Mouse (Mus musculus) stomach, embryonic 15.5 days (tissue): Measurements from ENCODE around the gene Nav2. TPM values are rescaled to one million over a fixed set of nuclear protein-coding genes. Genes with fewer than 3 reads are reported as not detected.

ENCODE experiments used
- ATAC-seq: fragments of 200-750 bp; cut with Nextera tagmentation; 2 replicates; pipeline ENCODE4 v1.8.0; 2017; ENCODE audit warnings: low read depth, moderate number of reproducible peaks, moderate TSS enrichment; ENCODE audit not compliant: insufficient read depth, low FRiP score
- H3K27ac ChIP-seq: fragments of 300-500 bp; sonication (generic); 2 replicates; pipeline ENCODE4 v1.5.1; 2015; ENCODE audit warnings: mild to moderate bottlenecking, inconsistent platforms
- H3K27me3 ChIP-seq: fragments of 300-500 bp; sonication (generic); replicated peaks from 2 replicates; pipeline ENCODE4 v1.6.1; 2015; ENCODE audit warnings: inconsistent platforms
- H3K36me3 ChIP-seq: fragments of 300-500 bp; sonication (generic); 2 replicates; pipeline ENCODE4 v1.6.1; 2015; ENCODE audit warnings: inconsistent platforms
- H3K4me1 ChIP-seq: fragments of 300-500 bp; sonication (generic); 2 replicates; pipeline ENCODE4 v1.6.1; 2015; ENCODE audit warnings: inconsistent platforms
- H3K4me2 ChIP-seq: fragments of 300-500 bp; sonication (generic); 2 replicates; pipeline ENCODE4 v1.6.1; 2015; ENCODE audit warnings: mild to moderate bottlenecking, inconsistent platforms
- H3K4me3 ChIP-seq: fragments of 300-500 bp; sonication (generic); replicated peaks from 2 replicates; pipeline ENCODE4 v1.5.1; 2015; ENCODE audit warnings: inconsistent platforms
- H3K9ac ChIP-seq: fragments of 300-500 bp; sonication (generic); 2 replicates; pipeline ENCODE4 v1.6.1; 2015; ENCODE audit warnings: inconsistent platforms
- H3K9me3 ChIP-seq: fragments of 300-500 bp; sonication (generic); 2 replicates; pipeline ENCODE4 v1.6.1; 2016; ENCODE audit warnings: inconsistent platforms
- WGBS: fragments of 180-500 bp; shearing (Covaris S2); methylation state at CpG from one replicate; pipeline ENCODE4 v1.1.7; 2015; 5-methylcytosine and 5-hydroxymethylcytosine counted together
- polyA plus RNA-seq: library from polyadenylated mRNA; unstranded; fragments of >200 nt; fragmentation: Nextera tagmentation; extraction: Ambion mirVana; gene quantifications from 2 replicates; pipeline ENCODE4 v1.2.1, GENCODE M21; 2015

Gene Nav2
- polyA plus RNA-seq, 1 experiment from 2014 or later: 20.4 TPM

DNA sequence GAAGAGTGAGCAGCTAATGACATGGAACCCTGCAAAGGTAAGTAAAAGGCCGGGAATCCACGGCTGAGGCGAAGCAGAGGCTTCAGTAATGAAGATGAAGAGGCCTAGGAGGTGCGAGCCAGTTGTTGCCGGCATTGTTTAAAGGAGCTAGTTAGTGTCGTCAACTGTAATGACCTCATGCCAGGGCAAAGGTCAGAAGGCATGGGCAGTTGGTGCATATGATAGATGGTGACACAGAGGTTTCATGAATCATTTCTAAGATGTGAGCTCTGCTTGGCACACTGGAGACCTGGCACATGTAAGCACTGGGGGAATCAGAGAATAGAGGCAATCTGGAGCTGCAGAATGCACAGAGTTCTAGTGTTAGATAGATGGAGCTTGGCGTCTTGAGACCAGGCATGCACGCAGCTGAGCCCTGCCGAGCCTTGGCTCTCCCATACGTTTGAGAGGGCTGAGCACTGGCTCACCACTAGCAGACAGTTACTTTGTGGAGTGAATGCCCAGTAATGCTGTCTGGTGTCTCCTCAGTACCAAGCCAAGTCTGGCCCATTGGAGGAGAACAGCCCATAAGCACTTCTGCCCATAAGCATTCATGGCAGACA lies 166.9 kb downstream of the Nav2 start:
- Histone ChIP-seq H3K4me2 (no peak overlapping the region), H3K4me1 (no peaks in the 10 kb centered on the region), H3K4me3 (no peak overlapping the region), H3K9me3 (no peaks in the 10 kb centered on the region), H3K36me3 (no peaks in the 10 kb centered on the region), H3K27ac (no peak overlapping the region), H3K27me3 (no peaks in the 10 kb centered on the region), H3K9ac (no peak overlapping the region)
- WGBS: 53% methylated on average over 10 of the region's 10 CpGs
- ATAC-seq: no peak

DNA sequence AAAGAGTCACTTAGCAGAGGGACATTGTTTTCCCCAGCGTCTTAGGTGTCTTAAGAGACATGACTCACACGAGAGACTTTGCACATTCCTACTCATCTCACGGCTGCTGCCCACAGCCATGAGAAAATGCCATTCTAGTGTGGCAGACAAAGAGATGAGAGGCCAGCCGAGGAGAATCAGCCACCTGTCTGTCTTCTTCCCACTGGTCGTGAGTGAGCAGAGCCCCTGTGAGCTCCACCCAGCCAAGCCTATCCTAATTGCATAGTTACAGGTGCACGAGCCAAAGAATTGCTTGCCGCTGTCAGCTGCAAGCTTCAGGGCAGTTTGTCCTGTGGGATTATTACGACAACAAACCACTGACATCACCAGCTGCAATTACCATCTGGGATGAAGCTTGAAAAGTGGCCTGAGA lies 167.8 kb downstream of the Nav2 start:
- no peak overlapping the region for H3K27ac ChIP-seq
- no peak overlapping the region for H3K4me3 ChIP-seq
- H3K4me2 ChIP-seq: no peak overlapping the region
- H3K9me3 ChIP-seq: no peaks in the 10 kb centered on the region
- H3K9ac ChIP-seq: no peak overlapping the region
- no peaks in the 10 kb centered on the region for H3K4me1 ChIP-seq
- 54% methylated on average over 8 of the region's 8 CpGs for WGBS
- no peaks in the 10 kb centered on the region for H3K27me3 ChIP-seq
- ATAC-seq: no peak
- no peaks in the 10 kb centered on the region for H3K36me3 ChIP-seq

DNA sequence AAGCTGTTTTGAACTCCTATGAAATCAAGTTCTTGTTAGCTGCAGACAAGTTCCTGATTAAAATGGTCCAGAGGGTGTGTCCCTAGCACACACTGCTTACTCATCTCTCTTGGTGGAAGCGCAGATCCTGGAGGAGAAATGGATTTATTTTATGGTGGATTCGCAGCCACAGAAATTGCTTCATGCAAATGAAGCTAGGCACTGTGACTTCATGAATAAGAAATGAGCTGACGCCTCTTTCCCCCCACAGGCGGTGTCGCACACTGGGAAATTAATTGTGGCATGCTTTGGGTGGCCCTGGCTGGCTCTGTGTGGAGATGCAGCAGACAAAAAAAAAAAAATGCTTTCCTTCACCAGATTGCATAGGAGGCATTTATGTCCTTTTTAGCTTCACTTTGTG lies 170.4 kb downstream of the Nav2 start:
- no peaks in the 10 kb centered on the region for H3K27me3 ChIP-seq
- no peak overlapping the region for H3K9ac ChIP-seq
- H3K27ac ChIP-seq: no peak overlapping the region
- 75% methylated on average over 5 of the region's 5 CpGs for WGBS
- no peak overlapping the region for H3K4me3 ChIP-seq
- no peak for ATAC-seq
- no peaks in the 10 kb centered on the region for H3K9me3 ChIP-seq
- no peaks in the 10 kb centered on the region for H3K36me3 ChIP-seq
- H3K4me2 ChIP-seq: no peak overlapping the region
- no peaks in the 10 kb centered on the region for H3K4me1 ChIP-seq

DNA sequence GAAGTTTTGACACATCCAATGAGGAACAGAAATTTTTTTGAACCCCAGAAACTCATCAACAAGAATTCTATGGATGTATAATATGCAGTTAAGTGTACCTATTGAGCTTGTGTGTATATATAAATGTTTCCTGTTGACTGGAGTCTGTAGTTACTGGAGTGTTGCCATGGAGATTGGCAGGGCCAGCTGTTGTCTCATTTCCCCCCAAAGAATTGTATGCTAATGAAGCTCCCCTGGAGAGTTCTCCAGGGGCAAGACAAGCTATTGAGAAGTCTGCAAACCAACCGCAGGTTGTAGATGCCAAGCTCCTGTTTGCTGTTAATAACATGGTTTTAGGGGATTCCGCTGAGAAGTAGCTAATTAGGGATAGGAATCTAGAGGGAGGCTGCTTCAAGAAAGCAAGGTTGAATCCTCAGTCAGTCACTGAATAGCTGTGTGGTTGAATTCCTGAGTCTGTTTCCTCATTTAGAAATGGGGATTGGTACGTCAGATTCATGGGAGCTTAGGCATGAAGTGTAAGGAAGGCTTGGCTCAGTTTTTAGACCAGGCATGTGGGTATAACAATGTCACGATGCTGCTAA lies 174.2 kb downstream of the Nav2 start:
- Histone ChIP-seq H3K4me1 (no peaks in the 10 kb centered on the region), H3K27ac (no peak overlapping the region), H3K36me3 (no peaks in the 10 kb centered on the region), H3K4me3 (no peak overlapping the region), H3K9me3 (no peaks in the 10 kb centered on the region), H3K27me3 (no peaks in the 10 kb centered on the region), H3K9ac (no peak overlapping the region), H3K4me2 (no peak overlapping the region)
- WGBS: 74% methylated on average over 4 of the region's 4 CpGs
- ATAC-seq: no peak

DNA sequence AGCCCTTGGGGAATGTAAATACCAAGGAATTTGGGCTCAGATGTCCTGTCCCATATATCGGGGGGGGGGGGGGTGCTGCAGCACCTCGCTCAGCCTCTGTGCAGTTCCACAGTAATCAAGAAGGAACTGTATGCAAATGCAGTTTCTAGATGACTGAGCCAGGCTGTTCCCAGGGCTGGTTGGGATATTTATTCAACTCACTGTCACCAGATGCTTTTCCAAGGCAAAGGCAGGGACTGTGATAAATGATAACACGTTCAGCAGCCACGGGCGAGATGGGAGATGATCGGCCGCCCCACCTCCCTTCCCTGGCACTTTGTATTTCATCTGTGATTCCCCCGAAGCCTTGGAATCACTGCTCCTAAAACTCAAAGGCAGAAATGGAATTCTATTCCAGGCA lies 176.3 kb downstream of the Nav2 start:
- no peaks in the 10 kb centered on the region for H3K36me3 ChIP-seq
- H3K4me1 ChIP-seq: no peaks in the 10 kb centered on the region
- 33% methylated on average over 8 of the region's 8 CpGs for WGBS
- H3K9me3 ChIP-seq: no peaks in the 10 kb centered on the region
- no peak overlapping the region for H3K9ac ChIP-seq
- no peaks in the 10 kb centered on the region for H3K27me3 ChIP-seq
- no peak for ATAC-seq
- H3K27ac ChIP-seq: no peak overlapping the region
- no peak overlapping the region for H3K4me2 ChIP-seq
- no peak overlapping the region for H3K4me3 ChIP-seq

DNA sequence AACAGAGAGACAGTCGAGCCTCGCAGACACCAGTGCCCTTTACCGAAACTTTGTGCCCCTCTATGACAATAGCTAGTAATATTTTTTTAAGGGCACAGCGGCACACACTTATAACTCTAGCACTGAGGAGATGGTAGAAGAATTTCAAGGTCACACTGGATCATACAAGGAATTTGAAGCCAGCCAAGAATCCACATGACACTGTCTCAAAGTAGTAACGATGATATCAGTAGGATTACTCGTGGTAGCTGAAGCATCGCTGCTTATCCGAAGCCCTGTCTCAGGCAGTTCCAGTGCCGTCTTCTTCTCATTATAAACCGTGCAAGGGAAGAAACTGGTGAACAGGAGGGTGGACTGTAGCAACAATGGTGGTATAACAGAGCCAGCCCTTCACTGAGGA lies 177.2 kb downstream of the Nav2 start:
- no peak for ATAC-seq
- Histone ChIP-seq H3K9ac (no peak overlapping the region), H3K4me2 (no peak overlapping the region), H3K9me3 (no peaks in the 10 kb centered on the region), H3K27me3 (no peaks in the 10 kb centered on the region), H3K36me3 (no peaks in the 10 kb centered on the region), H3K4me1 (no peaks in the 10 kb centered on the region), H3K27ac (no peak overlapping the region), H3K4me3 (no peak overlapping the region)
- WGBS: 82% methylated on average over 10 of the region's 10 CpGs

DNA sequence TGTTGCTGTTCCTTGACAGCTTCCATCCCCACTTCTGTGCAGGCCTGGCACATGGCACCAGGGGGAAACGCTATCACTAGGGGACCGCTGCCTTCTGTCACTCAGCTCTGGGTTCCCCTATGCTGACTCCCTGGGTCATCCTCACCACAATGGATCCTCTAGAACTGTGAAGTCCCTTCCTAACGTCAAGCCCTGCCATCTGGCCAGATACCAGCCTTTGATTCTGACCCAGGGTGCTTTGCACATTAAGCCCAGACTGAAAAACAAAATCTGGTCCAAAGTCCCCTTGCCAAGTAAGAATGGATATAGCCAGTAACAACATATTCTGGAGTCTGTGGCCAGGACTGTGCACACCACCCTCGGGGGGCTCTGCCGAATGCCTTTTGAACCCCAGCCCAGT lies 178.6 kb downstream of the Nav2 start:
- ATAC-seq: no peak

DNA sequence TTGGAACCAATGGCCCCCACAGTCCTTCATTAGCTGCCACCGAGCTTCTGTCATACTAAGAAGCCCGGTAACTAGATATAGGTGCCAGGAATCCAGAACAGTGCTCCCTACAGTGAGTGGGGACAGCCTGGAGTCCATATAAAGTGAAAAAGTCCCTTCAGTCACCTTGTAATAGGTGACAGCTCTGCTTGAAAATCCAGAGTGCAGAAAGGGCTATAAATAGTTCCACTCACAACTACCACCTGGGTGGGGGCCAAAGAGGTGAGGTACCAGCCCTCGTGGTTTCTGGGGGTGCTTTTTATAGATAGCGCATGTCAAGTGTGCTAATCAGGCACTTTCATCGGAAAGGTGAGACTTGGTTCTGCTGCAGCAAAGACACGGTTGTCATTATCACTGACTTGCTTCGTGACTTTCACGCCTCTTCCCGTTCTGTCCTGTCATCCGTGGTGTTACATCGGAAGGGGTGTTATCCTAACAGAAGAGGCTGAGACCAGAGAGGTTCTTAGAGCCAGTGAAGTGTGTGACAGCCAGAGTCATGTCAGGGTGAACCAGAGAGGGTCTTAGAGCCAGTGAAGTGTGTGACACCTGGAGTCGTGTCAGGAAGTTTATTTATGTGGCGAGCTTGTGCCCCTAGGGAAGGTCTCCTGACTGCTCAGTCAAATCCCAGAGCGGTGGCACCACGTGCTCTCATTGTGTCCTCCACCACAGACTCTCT lies 179.8 kb downstream of the Nav2 start:
- 62% methylated on average over 15 of the region's 15 CpGs for WGBS
- Histone ChIP-seq H3K4me2 (no peak overlapping the region), H3K27me3 (no peaks in the 10 kb centered on the region), H3K9me3 (no peaks in the 10 kb centered on the region), H3K36me3 (no peaks in the 10 kb centered on the region), H3K27ac (no peak overlapping the region), H3K4me3 (no peak overlapping the region), H3K4me1 (no peaks in the 10 kb centered on the region), H3K9ac (no peak overlapping the region)
- no peak for ATAC-seq

More for the DNA sequence above, 178.6 kb downstream of the Nav2 start:
- Histone ChIP-seq H3K27me3 (no peaks in the 10 kb centered on the region), H3K9me3 (no peaks in the 10 kb centered on the region), H3K4me2 (no peak overlapping the region), H3K4me1 (no peaks in the 10 kb centered on the region), H3K27ac (no peak overlapping the region), H3K4me3 (no peak overlapping the region), H3K36me3 (no peaks in the 10 kb centered on the region), H3K9ac (no peak overlapping the region)
- WGBS: 77% methylated on average over 5 of the region's 5 CpGs

DNA sequence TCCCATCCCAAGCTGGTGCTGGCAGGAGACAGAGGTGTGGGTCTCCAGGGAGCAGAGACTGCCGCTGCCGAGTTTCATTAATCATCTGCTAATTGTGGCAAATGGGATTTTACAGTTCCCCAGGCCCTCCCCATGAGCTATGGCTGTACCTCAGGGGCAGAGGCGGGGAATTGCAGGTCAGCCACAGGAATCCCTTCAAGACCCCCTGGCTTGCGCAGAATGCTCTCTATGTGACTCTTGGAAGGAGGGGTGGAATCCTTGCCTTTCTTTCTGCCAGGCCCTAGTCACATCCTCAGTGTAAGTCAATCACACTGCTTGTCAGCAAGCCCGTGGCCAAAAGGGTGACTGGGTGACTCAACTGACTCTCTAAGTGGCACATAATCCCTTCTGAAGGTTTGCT lies 182.9 kb downstream of the Nav2 start:
- no peak overlapping the region for H3K27ac ChIP-seq
- ATAC-seq: no peak
- H3K9me3 ChIP-seq: no peaks in the 10 kb centered on the region
- H3K4me2 ChIP-seq: no peak overlapping the region
- H3K27me3 ChIP-seq: no peaks in the 10 kb centered on the region
- H3K36me3 ChIP-seq: no peaks in the 10 kb centered on the region
- H3K9ac ChIP-seq: no peak overlapping the region
- WGBS: 25% methylated on average over 5 of the region's 5 CpGs
- H3K4me1 ChIP-seq: no peaks in the 10 kb centered on the region
- no peak overlapping the region for H3K4me3 ChIP-seq

DNA sequence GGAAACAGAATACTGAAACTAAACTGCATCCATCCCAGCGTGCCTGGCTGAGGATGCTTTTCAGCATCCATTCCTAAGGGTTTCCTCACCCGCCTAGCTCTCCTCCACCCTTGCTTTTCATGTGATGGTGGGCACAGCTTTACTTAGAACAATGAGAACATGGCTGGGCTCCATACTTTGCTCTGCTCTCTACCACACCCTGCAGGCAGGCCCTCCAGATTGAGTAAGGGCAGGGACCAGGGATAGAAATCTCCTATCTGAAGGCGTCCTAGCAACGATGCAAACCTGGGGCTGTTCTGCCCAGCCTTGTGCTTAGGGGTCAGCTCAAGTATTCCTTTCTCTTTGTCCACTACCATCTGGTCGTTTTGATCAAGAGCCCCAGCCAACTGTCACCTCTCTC lies 183.4 kb downstream of the Nav2 start:
- WGBS: 52% methylated on average over 5 of the region's 5 CpGs
- Histone ChIP-seq H3K27me3 (no peaks in the 10 kb centered on the region), H3K36me3 (no peaks in the 10 kb centered on the region), H3K9ac (no peak overlapping the region), H3K27ac (no peak overlapping the region), H3K4me3 (no peak overlapping the region), H3K4me2 (no peak overlapping the region), H3K9me3 (no peaks in the 10 kb centered on the region), H3K4me1 (no peaks in the 10 kb centered on the region)
- no peak for ATAC-seq

DNA sequence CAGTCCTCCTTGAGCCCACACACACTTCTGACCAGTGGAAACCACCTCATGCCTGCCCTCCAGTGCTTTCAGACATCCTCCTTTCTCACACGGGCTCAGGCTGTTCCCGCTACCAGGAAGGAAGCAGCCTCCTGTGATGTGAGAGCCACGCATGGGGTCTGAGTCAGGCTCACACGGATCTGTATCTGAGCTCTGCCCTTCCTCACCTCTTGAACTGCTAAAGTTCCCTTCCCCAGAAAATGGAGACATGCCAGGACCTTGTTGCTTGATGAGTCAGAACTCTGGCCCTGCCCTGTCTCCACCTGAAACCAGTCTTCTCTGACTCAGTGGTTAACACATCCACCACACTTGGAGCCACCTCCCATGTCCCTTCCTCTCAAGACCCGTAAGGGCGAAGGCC lies 185.1 kb downstream of the Nav2 start:
- no peak overlapping the region for H3K27ac ChIP-seq
- no peaks in the 10 kb centered on the region for H3K27me3 ChIP-seq
- H3K4me2 ChIP-seq: no peak overlapping the region
- no peaks in the 10 kb centered on the region for H3K4me1 ChIP-seq
- no peak overlapping the region for H3K9ac ChIP-seq
- 74% methylated on average over 6 of the region's 6 CpGs for WGBS
- no peaks in the 10 kb centered on the region for H3K36me3 ChIP-seq
- no peak for ATAC-seq
- H3K9me3 ChIP-seq: no peaks in the 10 kb centered on the region
- no peak overlapping the region for H3K4me3 ChIP-seq

DNA sequence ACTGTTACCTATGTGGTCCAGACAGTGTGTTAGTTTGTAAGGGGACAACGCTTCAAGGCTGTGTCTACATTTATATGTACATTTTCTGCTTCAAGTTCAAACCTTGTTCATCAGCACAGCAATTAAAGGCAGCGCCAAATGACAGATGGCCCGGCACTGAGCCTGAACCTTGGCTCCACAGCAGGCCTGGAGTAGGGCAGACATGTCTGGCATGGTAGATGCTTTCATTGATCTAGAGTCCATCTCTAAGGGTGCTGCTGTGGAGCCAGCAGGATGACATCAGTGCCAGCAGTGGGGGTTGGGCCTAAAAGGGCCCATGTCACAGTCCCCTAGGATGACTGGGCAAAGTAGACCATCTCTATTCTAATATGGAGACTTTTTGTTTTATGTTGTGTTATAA lies 186.0 kb downstream of the Nav2 start:
- H3K27me3 ChIP-seq: no peaks in the 10 kb centered on the region
- no peak overlapping the region for H3K4me3 ChIP-seq
- 94% methylated on average over 3 of the region's 3 CpGs for WGBS
- H3K9me3 ChIP-seq: no peaks in the 10 kb centered on the region
- no peaks in the 10 kb centered on the region for H3K36me3 ChIP-seq
- no peak overlapping the region for H3K9ac ChIP-seq
- H3K27ac ChIP-seq: no peak overlapping the region
- ATAC-seq: no peak
- no peaks in the 10 kb centered on the region for H3K4me1 ChIP-seq
- H3K4me2 ChIP-seq: no peak overlapping the region
